Mouse (Mus musculus): Measurements from ENCODE around the gene Angpt4. TPM values are rescaled to one million over a fixed set of nuclear protein-coding genes. Genes with fewer than 3 reads are reported as not detected.

Angpt4 gene
- polyA plus RNA-seq, 1 experiment from 2014 or later = 0.45 TPM

GRCm38 (mm10) chr2:151967176-151967750 is 56.3 kb downstream of the Angpt4 start:
- H3K4me3 ChIP-seq (ENCODE audit: low read depth, low read length) = no peak overlapping the region

GRCm38 (mm10) chr2:151967792-151968191 is 56.8 kb downstream of the Angpt4 start:
- H3K4me1 ChIP-seq (ENCODE audit: control insufficient read depth, insufficient read depth, low read length) = peaks cover 5% of the 10 kb centered on the region; the same call in 1 of the 2 replicates
- 0 out of 2 replicates have a peak overlapping the region, but pooled peaks have one; percentile 2 for H3K4me2 ChIP-seq (ENCODE audit: low read depth, low read length)
- WGBS = 74% methylated on average over 2 of the region's 2 CpGs
- H3K27ac ChIP-seq (replicated peaks; ENCODE audit: low read depth, low read length) = 0 out of 2 replicates have a peak overlapping the region, but pooled peaks have one; percentile 31
- ATAC-seq (replicated peaks; ENCODE audit: insufficient number of reproducible peaks, low FRiP score, low TSS enrichment, low read depth) = no peak
- H3K4me3 ChIP-seq (ENCODE audit: low read depth, low read length) = no peak overlapping the region
- H3K27me3 ChIP-seq (ENCODE audit: control insufficient read depth, insufficient read depth, low read length) = no peaks in the 10 kb centered on the region
- H3K9me3 ChIP-seq (replicated peaks; ENCODE audit: control insufficient read depth, low read length) = no peaks in the 10 kb centered on the region
- peaks cover 3% of the 10 kb centered on the region; the same call in 1 of the 2 replicates for H3K36me3 ChIP-seq (replicated peaks; ENCODE audit: control insufficient read depth, insufficient read depth, low read depth, low read length)
- no peak overlapping the region for H3K9ac ChIP-seq (replicated peaks; ENCODE audit: low read length)
- DNase-seq (ENCODE audit: low spot score) = no peak

More at GRCm38 (mm10) chr2:151967176-151967750, 56.3 kb downstream of the Angpt4 start:
- WGBS = 24% methylated on average over 9 of the region's 9 CpGs
- ATAC-seq (replicated peaks; ENCODE audit: insufficient number of reproducible peaks, low FRiP score, low TSS enrichment, low read depth) (no peak), DNase-seq (ENCODE audit: low spot score) (peak; percentile 34)
- H3K9me3 ChIP-seq (replicated peaks; ENCODE audit: control insufficient read depth, low read length) = no peaks in the 10 kb centered on the region
- peaks cover 5% of the 10 kb centered on the region; the same call in 1 of the 2 replicates for H3K4me1 ChIP-seq (ENCODE audit: control insufficient read depth, insufficient read depth, low read length)
- H3K27ac ChIP-seq (replicated peaks; ENCODE audit: low read depth, low read length) = peak overlapping the region; percentile 31; the same call in 1 of the 2 replicates
- H3K9ac ChIP-seq (replicated peaks; ENCODE audit: low read length) = no peak overlapping the region; the same call in 1 of the 2 replicates
- peaks cover 3% of the 10 kb centered on the region; the same call in 1 of the 2 replicates for H3K36me3 ChIP-seq (replicated peaks; ENCODE audit: control insufficient read depth, insufficient read depth, low read depth, low read length)
- H3K4me2 ChIP-seq (ENCODE audit: low read depth, low read length) = no peak overlapping the region
- no peaks in the 10 kb centered on the region for H3K27me3 ChIP-seq (ENCODE audit: control insufficient read depth, insufficient read depth, low read length)

GRCm38 (mm10) chr2:151968451-151968850 is 57.4 kb downstream of the Angpt4 start:
- Histone ChIP-seq H3K9me3 (replicated peaks; ENCODE audit: control insufficient read depth, low read length) (no peaks in the 10 kb centered on the region), H3K9ac (replicated peaks; ENCODE audit: low read length) (no peak overlapping the region), H3K27ac (replicated peaks; ENCODE audit: low read depth, low read length) (no peak overlapping the region), H3K4me1 (ENCODE audit: control insufficient read depth, insufficient read depth, low read length) (peaks cover 8% of the 10 kb centered on the region; the same call in 1 of the 2 replicates), H3K36me3 (replicated peaks; ENCODE audit: control insufficient read depth, insufficient read depth, low read depth, low read length) (peaks cover 3% of the 10 kb centered on the region; the same call in 1 of the 2 replicates), H3K4me2 (ENCODE audit: low read depth, low read length) (no peak overlapping the region), H3K4me3 (ENCODE audit: low read depth, low read length) (no peak overlapping the region), H3K27me3 (ENCODE audit: control insufficient read depth, insufficient read depth, low read length) (no peaks in the 10 kb centered on the region)
- no peak for ATAC-seq (replicated peaks; ENCODE audit: insufficient number of reproducible peaks, low FRiP score, low TSS enrichment, low read depth)
- WGBS = 80% methylated on average over 8 of the region's 8 CpGs
- DNase-seq (ENCODE audit: low spot score) = no peak

GRCm38 (mm10) chr2:151968986-151969385 is 58.0 kb downstream of the Angpt4 start:
- peaks cover 4% of the 10 kb centered on the region for H3K27me3 ChIP-seq (ENCODE audit: control insufficient read depth, insufficient read depth, low read length)

GRCm38 (mm10) chr2:151969396-151969795 is 58.4 kb downstream of the Angpt4 start:
- no peaks in the 10 kb centered on the region for H3K9me3 ChIP-seq (replicated peaks; ENCODE audit: control insufficient read depth, low read length)
- H3K36me3 ChIP-seq (replicated peaks; ENCODE audit: control insufficient read depth, insufficient read depth, low read depth, low read length) = peaks cover 3% of the 10 kb centered on the region; the same call in 1 of the 2 replicates
- no peak overlapping the region for H3K4me3 ChIP-seq (ENCODE audit: low read depth, low read length)
- peaks cover 10% of the 10 kb centered on the region; the same call in 1 of the 2 replicates for H3K4me1 ChIP-seq (ENCODE audit: control insufficient read depth, insufficient read depth, low read length)
- peak overlapping the region; percentile 6; the same call in 1 of the 2 replicates for H3K4me2 ChIP-seq (ENCODE audit: low read depth, low read length)
- ATAC-seq (replicated peaks; ENCODE audit: insufficient number of reproducible peaks, low FRiP score, low TSS enrichment, low read depth) (no peak), DNase-seq (ENCODE audit: low spot score) (no peak)
- H3K9ac ChIP-seq (replicated peaks; ENCODE audit: low read length) = no peak overlapping the region
- WGBS = 85% methylated on average over 6 of the region's 6 CpGs
- no peak overlapping the region for H3K27ac ChIP-seq (replicated peaks; ENCODE audit: low read depth, low read length)
- H3K27me3 ChIP-seq (ENCODE audit: control insufficient read depth, insufficient read depth, low read length) = peaks cover 8% of the 10 kb centered on the region

More at GRCm38 (mm10) chr2:151968986-151969385, 58.0 kb downstream of the Angpt4 start:
- Histone ChIP-seq H3K9me3 (replicated peaks; ENCODE audit: control insufficient read depth, low read length) (no peaks in the 10 kb centered on the region), H3K9ac (replicated peaks; ENCODE audit: low read length) (no peak overlapping the region), H3K36me3 (replicated peaks; ENCODE audit: control insufficient read depth, insufficient read depth, low read depth, low read length) (peaks cover 3% of the 10 kb centered on the region; the same call in 1 of the 2 replicates), H3K4me1 (ENCODE audit: control insufficient read depth, insufficient read depth, low read length) (peaks cover 8% of the 10 kb centered on the region; the same call in 1 of the 2 replicates), H3K4me3 (ENCODE audit: low read depth, low read length) (no peak overlapping the region), H3K4me2 (ENCODE audit: low read depth, low read length) (no peak overlapping the region), H3K27ac (replicated peaks; ENCODE audit: low read depth, low read length) (no peak overlapping the region)
- ATAC-seq (replicated peaks; ENCODE audit: insufficient number of reproducible peaks, low FRiP score, low TSS enrichment, low read depth) (no peak), DNase-seq (ENCODE audit: low spot score) (no peak)
- 87% methylated on average over 7 of the region's 7 CpGs for WGBS

GRCm38 (mm10) chr2:151970191-151971172 is 59.5 kb downstream of the Angpt4 start:
- DNase-seq (ENCODE audit: low spot score) (peak; percentile 93), ATAC-seq (replicated peaks; ENCODE audit: insufficient number of reproducible peaks, low FRiP score, low TSS enrichment, low read depth) (peak; percentile 82)
- H3K9me3 ChIP-seq (replicated peaks; ENCODE audit: control insufficient read depth, low read length) = no peaks in the 10 kb centered on the region
- peaks cover 10% of the 10 kb centered on the region; the same call in 1 of the 2 replicates for H3K4me1 ChIP-seq (ENCODE audit: control insufficient read depth, insufficient read depth, low read length)
- H3K27ac ChIP-seq (replicated peaks; ENCODE audit: low read depth, low read length) = 0 out of 2 replicates have a peak overlapping the region, but pooled peaks have one; percentile 22
- H3K36me3 ChIP-seq (replicated peaks; ENCODE audit: control insufficient read depth, insufficient read depth, low read depth, low read length) = peaks cover 3% of the 10 kb centered on the region; the same call in 1 of the 2 replicates
- peaks cover 12% of the 10 kb centered on the region for H3K27me3 ChIP-seq (ENCODE audit: control insufficient read depth, insufficient read depth, low read length)
- peak overlapping the region; percentile 71 for H3K9ac ChIP-seq (replicated peaks; ENCODE audit: low read length)
- peak overlapping the region; percentile 59 for H3K4me2 ChIP-seq (ENCODE audit: low read depth, low read length)
- peak overlapping the region; percentile 35 for H3K4me3 ChIP-seq (ENCODE audit: low read depth, low read length)
- 48% methylated on average over 53 of the region's 53 CpGs for WGBS

- no peak overlapping the region for H3K9ac ChIP-seq (replicated peaks; ENCODE audit: low read length)
- peaks cover 12% of the 10 kb centered on the region for H3K27me3 ChIP-seq (ENCODE audit: control insufficient read depth, insufficient read depth, low read length)
Measured at GRCm38 (mm10) chr2:151971748-151972147, 60.7 kb downstream of the Angpt4 start.

More at GRCm38 (mm10) chr2:151971748-151972147, 60.7 kb downstream of the Angpt4 start:
- Histone ChIP-seq H3K27ac (replicated peaks; ENCODE audit: low read depth, low read length) (no peak overlapping the region), H3K36me3 (replicated peaks; ENCODE audit: control insufficient read depth, insufficient read depth, low read depth, low read length) (peaks cover 3% of the 10 kb centered on the region; the same call in 1 of the 2 replicates), H3K4me2 (ENCODE audit: low read depth, low read length) (no peak overlapping the region), H3K4me3 (ENCODE audit: low read depth, low read length) (no peak overlapping the region), H3K9me3 (replicated peaks; ENCODE audit: control insufficient read depth, low read length) (no peaks in the 10 kb centered on the region), H3K4me1 (ENCODE audit: control insufficient read depth, insufficient read depth, low read length) (peaks cover 10% of the 10 kb centered on the region; the same call in 1 of the 2 replicates)
- ATAC-seq (replicated peaks; ENCODE audit: insufficient number of reproducible peaks, low FRiP score, low TSS enrichment, low read depth) (no peak), DNase-seq (ENCODE audit: low spot score) (no peak)
- WGBS = 83% methylated on average over 5 of the region's 5 CpGs
